Mouse (Mus musculus) liver, embryonic 16.5 days (tissue): ENCODE measurements around the gene Gm42417. TPM values are rescaled to one million over a fixed set of nuclear protein-coding genes. Genes with fewer than 3 reads are reported as not detected.

Experiments used
- ATAC-seq: fragments of 200-750 bp; cut with Nextera tagmentation; 2 replicates; pipeline ENCODE4 v1.8.0; 2017; ENCODE audit warnings: low read depth, mild to moderate bottlenecking, moderate number of reproducible peaks, moderate library complexity
- H3K27ac ChIP-seq: fragments of 300-500 bp; sonication (generic); 2 replicates; pipeline ENCODE4 v1.5.1; 2014; ENCODE audit warnings: mild to moderate bottlenecking, low read length
- H3K27me3 ChIP-seq: fragments of 300-500 bp; sonication (generic); 2 replicates; pipeline ENCODE4 v1.6.1; 2014; ENCODE audit warnings: low read depth, low read length, mixed read lengths; ENCODE audit not compliant: control insufficient read depth, insufficient read depth
- H3K36me3 ChIP-seq: fragments of 300-500 bp; sonication (generic); 2 replicates; pipeline ENCODE4 v1.6.1; 2014; ENCODE audit warnings: mild to moderate bottlenecking; ENCODE audit not compliant: control insufficient read depth, insufficient read depth
- H3K4me1 ChIP-seq: fragments of 300-500 bp; sonication (generic); 2 replicates; pipeline ENCODE4 v1.6.1; 2014; ENCODE audit warnings: low read depth, low read length, mixed read lengths; ENCODE audit not compliant: control insufficient read depth
- H3K4me2 ChIP-seq: fragments of 300-500 bp; sonication (generic); 2 replicates; pipeline ENCODE4 v1.6.1; 2014; ENCODE audit warnings: low read depth, low read length, mixed read lengths
- H3K4me3 ChIP-seq: fragments of 300-500 bp; sonication (generic); 2 replicates; pipeline ENCODE4 v1.5.1; 2014; ENCODE audit warnings: low read depth, mild to moderate bottlenecking, low read length
- H3K9ac ChIP-seq: fragments of 300-500 bp; sonication (generic); 2 replicates; pipeline ENCODE4 v1.6.1; 2014; ENCODE audit warnings: low read depth, low read length
- H3K9me3 ChIP-seq: fragments of 300-500 bp; sonication (generic); replicated peaks from 2 replicates; pipeline ENCODE4 v1.6.1; 2016; ENCODE audit warnings: low read length; ENCODE audit not compliant: control insufficient read depth
- WGBS: fragments of 180-500 bp; shearing (Covaris S2); extraction: QIAGEN DNeasy Blood & Tissue Kit; methylation state at CpG from one replicate; pipeline ENCODE4 v1.1.7; 2014; ENCODE audit not compliant: insufficient replicate concordance; 5-methylcytosine and 5-hydroxymethylcytosine counted together
- polyA plus RNA-seq: library from polyadenylated mRNA; unstranded; fragments of >200 nt; fragmentation: Nextera tagmentation; extraction: Ambion mirVana; gene quantifications from 2 replicates; pipeline ENCODE4 v1.2.1, GENCODE M21; 2015

Gene Gm42417
- polyA plus RNA-seq, 1 experiment from 2014 or later, result not detected

- no peak for ATAC-seq
Observed at GRCm38 (mm10) chr1:36534595-36535058, 4.6 kb downstream of the Gm42417 start.

GRCm38 (mm10) chr1:36533546-36533945, 5.7 kb downstream of the Gm42417 start:
- Histone ChIP-seq H3K9ac (no peak overlapping the region), H3K27ac (no peak overlapping the region), H3K4me1 (no peaks in the 10 kb centered on the region; the same call in none of the 2 replicates), H3K36me3 (no peaks in the 10 kb centered on the region), H3K4me3 (no peak overlapping the region), H3K4me2 (no peak overlapping the region), H3K9me3 (no peaks in the 10 kb centered on the region), H3K27me3 (no peaks in the 10 kb centered on the region)
- 77% methylated on average over 6 of the region's 6 CpGs for WGBS
- ATAC-seq, result no peak

More at GRCm38 (mm10) chr1:36534595-36535058, 4.6 kb downstream of the Gm42417 start:
- Histone ChIP-seq H3K27ac (no peak overlapping the region), H3K4me3 (no peak overlapping the region), H3K36me3 (no peaks in the 10 kb centered on the region), H3K9me3 (no peaks in the 10 kb centered on the region), H3K9ac (no peak overlapping the region), H3K4me2 (no peak overlapping the region), H3K4me1 (no peaks in the 10 kb centered on the region; the same call in 1 of the 2 replicates), H3K27me3 (no peaks in the 10 kb centered on the region)
- 53% methylated on average over 6 of the region's 6 CpGs for WGBS

GRCm38 (mm10) chr1:36531461-36531860, 7.8 kb downstream of the Gm42417 start:
- Histone ChIP-seq H3K36me3 (no peaks in the 10 kb centered on the region), H3K27ac (no peak overlapping the region), H3K4me3 (no peak overlapping the region), H3K9me3 (no peaks in the 10 kb centered on the region), H3K4me2 (no peak overlapping the region), H3K27me3 (no peaks in the 10 kb centered on the region), H3K4me1 (peaks cover 2% of the 10 kb centered on the region), H3K9ac (no peak overlapping the region)
- no peak for ATAC-seq
- 91% methylated on average over 12 of the region's 12 CpGs for WGBS

- no peak for ATAC-seq
- H3K27ac ChIP-seq, result no peak overlapping the region
- no peak overlapping the region for H3K4me2 ChIP-seq
- H3K27me3 ChIP-seq, result no peaks in the 10 kb centered on the region
- H3K4me3 ChIP-seq, result no peak overlapping the region
- peaks cover 2% of the 10 kb centered on the region for H3K4me1 ChIP-seq
- H3K9ac ChIP-seq, result no peak overlapping the region
- H3K36me3 ChIP-seq, result no peaks in the 10 kb centered on the region
- no peaks in the 10 kb centered on the region for H3K9me3 ChIP-seq
- WGBS, result 79% methylated on average over 7 of the region's 7 CpGs
Observed at GRCm38 (mm10) chr1:36530962-36531361, 8.3 kb downstream of the Gm42417 start.

GRCm38 (mm10) chr1:36530485-36530884, 8.7 kb downstream of the Gm42417 start:
- no peaks in the 10 kb centered on the region for H3K27me3 ChIP-seq
- peaks cover under 1% of the 10 kb centered on the region; the same call in 1 of the 2 replicates for H3K36me3 ChIP-seq
- no peak overlapping the region for H3K27ac ChIP-seq
- no peak for ATAC-seq
- 70% methylated on average over 8 of the region's 8 CpGs for WGBS
- peaks cover 2% of the 10 kb centered on the region for H3K4me1 ChIP-seq
- H3K9ac ChIP-seq, result no peak overlapping the region
- H3K4me2 ChIP-seq, result no peak overlapping the region
- H3K9me3 ChIP-seq, result no peaks in the 10 kb centered on the region
- H3K4me3 ChIP-seq, result no peak overlapping the region

- 87% methylated on average over 4 of the region's 4 CpGs for WGBS
- no peaks in the 10 kb centered on the region for H3K27me3 ChIP-seq
- H3K36me3 ChIP-seq, result peaks cover 6% of the 10 kb centered on the region
- no peaks in the 10 kb centered on the region for H3K9me3 ChIP-seq
- no peak for ATAC-seq
- H3K4me2 ChIP-seq, result no peak overlapping the region
- no peak overlapping the region for H3K27ac ChIP-seq
- no peak overlapping the region for H3K9ac ChIP-seq
- H3K4me3 ChIP-seq, result no peak overlapping the region
- peaks cover 2% of the 10 kb centered on the region for H3K4me1 ChIP-seq
Observed at GRCm38 (mm10) chr1:36529875-36530274, 9.4 kb downstream of the Gm42417 start.

- no peaks in the 10 kb centered on the region for H3K9me3 ChIP-seq
- H3K27me3 ChIP-seq, result no peaks in the 10 kb centered on the region
- peaks cover 9% of the 10 kb centered on the region for H3K36me3 ChIP-seq
- peaks cover 2% of the 10 kb centered on the region for H3K4me1 ChIP-seq
- H3K9ac ChIP-seq, result no peak overlapping the region
- no peak overlapping the region for H3K4me3 ChIP-seq
- no peak for ATAC-seq
- no peak overlapping the region for H3K4me2 ChIP-seq
- 76% methylated on average over 4 of the region's 4 CpGs for WGBS
- H3K27ac ChIP-seq, result no peak overlapping the region
Observed at GRCm38 (mm10) chr1:36529274-36529673, 10.0 kb downstream of the Gm42417 start.

GRCm38 (mm10) chr1:36528351-36528750, 10.9 kb downstream of the Gm42417 start:
- no peak for ATAC-seq
- Histone ChIP-seq H3K4me3 (no peak overlapping the region), H3K9ac (no peak overlapping the region), H3K36me3 (peaks cover 10% of the 10 kb centered on the region), H3K27ac (no peak overlapping the region), H3K4me1 (peaks cover 2% of the 10 kb centered on the region), H3K27me3 (no peaks in the 10 kb centered on the region), H3K9me3 (no peaks in the 10 kb centered on the region), H3K4me2 (no peak overlapping the region)
- 31% methylated on average over 1 of the region's 1 CpGs for WGBS

GRCm38 (mm10) chr1:36526903-36527302, 12.3 kb downstream of the Gm42417 start:
- no peak overlapping the region for H3K9ac ChIP-seq
- H3K36me3 ChIP-seq, result peaks cover 10% of the 10 kb centered on the region
- H3K4me2 ChIP-seq, result no peak overlapping the region
- 80% methylated on average over 10 of the region's 10 CpGs for WGBS
- H3K27ac ChIP-seq, result no peak overlapping the region
- no peak overlapping the region for H3K4me3 ChIP-seq
- no peaks in the 10 kb centered on the region for H3K27me3 ChIP-seq
- no peaks in the 10 kb centered on the region for H3K9me3 ChIP-seq
- ATAC-seq, result peak; percentile 44
- H3K4me1 ChIP-seq, result peaks cover 2% of the 10 kb centered on the region
